Mouse (Mus musculus): ENCODE measurements at regions not wholly inside any gene's neighbourhood (a gene's known extent, or its start where the extent isn't known, plus 50 kb on each side); places are given as distances from the start of the nearest gene placed in this dataset.
A peak's percentile ranks its signal among the peaks of the same experiment; 100 is the strongest.

DNA sequence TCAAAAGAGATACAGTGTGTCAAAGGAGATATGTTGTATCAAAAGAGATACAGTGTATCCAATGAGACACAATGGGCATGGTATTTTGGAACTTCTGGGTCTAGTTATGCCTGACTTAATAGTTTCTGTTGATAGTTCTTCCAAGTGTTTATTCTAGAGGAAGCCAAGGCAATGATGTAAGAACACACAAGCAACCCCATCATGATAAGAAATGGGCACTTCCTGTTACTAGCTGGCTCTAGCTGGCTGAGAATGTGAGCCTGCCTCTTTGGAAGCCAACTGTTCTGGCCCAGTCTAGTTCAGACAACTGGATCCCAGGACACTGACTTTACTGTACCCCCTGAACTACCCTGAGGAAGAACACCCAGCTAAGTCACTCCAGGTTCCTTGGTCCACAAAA is 102.7 kb upstream of the Rxfp2 start:
- DNase-seq (ENCODE audit: low spot score) (no peak), ATAC-seq (no peak)
- H3K36me3 ChIP-seq (ENCODE audit: control insufficient read depth, insufficient read depth, low read length), result no peaks in the 10 kb centered on the region
- H3K4me3 ChIP-seq (ENCODE audit: low read depth, low read length), result no peak overlapping the region
- no peak overlapping the region for H3K27ac ChIP-seq (ENCODE audit: low read depth, low read length)
- H3K9me3 ChIP-seq (replicated peaks; ENCODE audit: control insufficient read depth, low read length), result no peaks in the 10 kb centered on the region
- H3K4me1 ChIP-seq (ENCODE audit: control insufficient read depth, insufficient read depth, low read length), result no peaks in the 10 kb centered on the region
- H3K9ac ChIP-seq (ENCODE audit: low read length), result no peak overlapping the region
- no peak overlapping the region for H3K4me2 ChIP-seq (ENCODE audit: low read length)
- no peaks in the 10 kb centered on the region for H3K27me3 ChIP-seq (replicated peaks; ENCODE audit: control insufficient read depth, insufficient read depth, low read length)

DNA sequence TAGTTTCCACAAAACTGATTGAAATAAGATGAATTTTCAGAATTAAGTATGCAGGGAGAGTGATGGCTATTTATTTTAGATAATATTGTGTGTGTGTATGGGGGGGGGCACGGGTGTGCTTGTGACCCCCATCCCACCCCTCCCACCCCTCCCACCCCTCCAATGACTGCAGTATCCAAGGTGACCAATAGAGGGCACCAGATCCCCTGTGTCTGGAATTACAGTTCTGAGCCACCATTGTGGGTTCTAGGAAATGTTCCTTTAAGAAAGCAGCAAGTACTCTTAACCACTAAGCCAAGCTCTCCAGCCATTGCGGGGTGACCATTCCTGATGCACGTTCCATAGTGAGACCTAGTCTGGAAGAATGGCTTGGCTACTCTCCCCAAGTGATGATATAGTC is 101.1 kb upstream of the Rxfp2 start:
- Histone ChIP-seq H3K4me3 (ENCODE audit: low read depth, low read length) (no peak overlapping the region), H3K9me3 (replicated peaks; ENCODE audit: control insufficient read depth, low read length) (no peaks in the 10 kb centered on the region), H3K36me3 (ENCODE audit: control insufficient read depth, insufficient read depth, low read length) (no peaks in the 10 kb centered on the region), H3K9ac (ENCODE audit: low read length) (no peak overlapping the region), H3K4me1 (ENCODE audit: control insufficient read depth, insufficient read depth, low read length) (no peaks in the 10 kb centered on the region), H3K4me2 (ENCODE audit: low read length) (no peak overlapping the region), H3K27me3 (replicated peaks; ENCODE audit: control insufficient read depth, insufficient read depth, low read length) (no peaks in the 10 kb centered on the region), H3K27ac (ENCODE audit: low read depth, low read length) (no peak overlapping the region)
- ATAC-seq (no peak), DNase-seq (ENCODE audit: low spot score) (peak; percentile 23)
- WGBS, result 39% methylated on average over 3 of the region's 3 CpGs

DNA sequence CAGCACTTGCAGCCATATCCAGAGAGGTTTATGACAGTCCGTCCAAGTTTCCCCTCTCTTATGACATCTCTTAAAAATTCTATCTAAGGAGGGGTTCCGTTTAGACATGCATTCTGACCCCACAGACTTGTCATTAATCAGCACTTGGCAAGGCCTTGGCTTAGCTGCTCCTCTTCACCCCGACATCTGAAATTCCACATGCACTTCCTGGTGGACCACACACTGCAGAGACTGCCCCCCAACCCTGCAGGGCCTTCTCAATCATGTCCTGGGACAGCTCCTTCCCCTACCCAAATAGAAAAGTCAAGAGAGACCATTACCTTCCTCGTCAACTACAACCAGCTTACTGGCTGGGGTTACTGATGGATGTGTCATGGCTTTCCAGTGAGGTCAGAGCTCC is 99.4 kb upstream of the Rxfp2 start:
- no peaks in the 10 kb centered on the region for H3K9me3 ChIP-seq (replicated peaks; ENCODE audit: control insufficient read depth, low read length)
- no peak for ATAC-seq
- H3K27ac ChIP-seq (ENCODE audit: low read depth, low read length), result no peak overlapping the region
- H3K9ac ChIP-seq (ENCODE audit: low read length), result no peak overlapping the region
- H3K4me2 ChIP-seq (ENCODE audit: low read length), result no peak overlapping the region
- H3K4me3 ChIP-seq (ENCODE audit: low read depth, low read length), result no peak overlapping the region
- WGBS, result 79% methylated on average over 4 of the region's 4 CpGs
- no peaks in the 10 kb centered on the region for H3K36me3 ChIP-seq (ENCODE audit: control insufficient read depth, insufficient read depth, low read length)
- H3K4me1 ChIP-seq (ENCODE audit: control insufficient read depth, insufficient read depth, low read length), result no peaks in the 10 kb centered on the region
- no peak for DNase-seq (ENCODE audit: low spot score)
- H3K27me3 ChIP-seq (replicated peaks; ENCODE audit: control insufficient read depth, insufficient read depth, low read length), result no peaks in the 10 kb centered on the region

DNA sequence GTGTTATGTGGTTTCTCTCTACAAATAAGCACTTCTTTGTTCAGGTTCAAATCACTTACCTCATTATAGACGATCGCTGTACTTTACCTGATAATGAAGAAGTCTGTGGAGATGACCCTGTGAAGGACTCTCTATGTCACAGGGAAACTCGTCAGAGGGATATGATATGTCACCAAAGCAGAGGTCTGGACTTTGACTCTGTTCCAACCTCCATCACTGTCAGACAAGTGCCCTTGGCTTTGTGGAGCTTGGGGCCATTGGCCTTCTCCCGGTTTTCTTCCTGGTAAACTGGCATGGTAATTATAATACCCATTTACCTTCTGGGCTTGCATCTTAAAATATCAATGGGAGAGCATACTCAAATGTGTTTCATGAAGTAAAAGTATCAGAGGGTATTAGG is 98.1 kb upstream of the Rxfp2 start:
- H3K9me3 ChIP-seq (replicated peaks; ENCODE audit: control insufficient read depth, low read length), result no peaks in the 10 kb centered on the region
- WGBS, result 84% methylated on average over 4 of the region's 4 CpGs
- no peak overlapping the region for H3K4me2 ChIP-seq (ENCODE audit: low read length)
- ATAC-seq (no peak), DNase-seq (ENCODE audit: low spot score) (no peak)
- H3K27me3 ChIP-seq (replicated peaks; ENCODE audit: control insufficient read depth, insufficient read depth, low read length), result no peaks in the 10 kb centered on the region
- H3K4me3 ChIP-seq (ENCODE audit: low read depth, low read length), result no peak overlapping the region
- H3K4me1 ChIP-seq (ENCODE audit: control insufficient read depth, insufficient read depth, low read length), result no peaks in the 10 kb centered on the region
- no peak overlapping the region for H3K27ac ChIP-seq (ENCODE audit: low read depth, low read length)
- H3K36me3 ChIP-seq (ENCODE audit: control insufficient read depth, insufficient read depth, low read length), result no peaks in the 10 kb centered on the region
- H3K9ac ChIP-seq (ENCODE audit: low read length), result no peak overlapping the region

DNA sequence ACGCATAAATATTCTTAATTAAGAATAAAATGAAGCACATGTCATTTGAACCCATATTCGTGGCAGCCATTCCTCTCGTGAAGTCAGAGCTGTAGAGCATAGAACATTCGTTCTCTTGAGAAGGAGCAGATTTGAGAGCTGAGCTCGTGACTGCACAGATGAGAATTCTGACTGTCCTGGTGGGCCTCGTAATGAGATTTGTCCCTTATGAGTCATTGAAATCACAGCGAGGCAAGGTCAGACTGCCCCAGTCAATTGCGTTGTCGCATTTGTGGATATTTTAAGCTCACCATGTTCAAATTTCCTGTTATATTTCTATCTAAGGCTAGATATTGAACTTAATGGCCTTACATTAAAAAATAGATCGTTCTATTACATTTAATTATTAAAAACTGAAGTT is 94.0 kb upstream of the Rxfp2 start:
- no peak overlapping the region for H3K4me3 ChIP-seq (ENCODE audit: low read depth, low read length)
- DNase-seq (ENCODE audit: low spot score) (no peak), ATAC-seq (no peak)
- H3K9ac ChIP-seq (ENCODE audit: low read length), result no peak overlapping the region
- no peaks in the 10 kb centered on the region for H3K27me3 ChIP-seq (replicated peaks; ENCODE audit: control insufficient read depth, insufficient read depth, low read length)
- no peaks in the 10 kb centered on the region for H3K9me3 ChIP-seq (replicated peaks; ENCODE audit: control insufficient read depth, low read length)
- H3K4me2 ChIP-seq (ENCODE audit: low read length), result no peak overlapping the region
- H3K27ac ChIP-seq (ENCODE audit: low read depth, low read length), result no peak overlapping the region
- H3K36me3 ChIP-seq (ENCODE audit: control insufficient read depth, insufficient read depth, low read length), result no peaks in the 10 kb centered on the region
- no peaks in the 10 kb centered on the region for H3K4me1 ChIP-seq (ENCODE audit: control insufficient read depth, insufficient read depth, low read length)
- WGBS, result 93% methylated on average over 10 of the region's 10 CpGs

DNA sequence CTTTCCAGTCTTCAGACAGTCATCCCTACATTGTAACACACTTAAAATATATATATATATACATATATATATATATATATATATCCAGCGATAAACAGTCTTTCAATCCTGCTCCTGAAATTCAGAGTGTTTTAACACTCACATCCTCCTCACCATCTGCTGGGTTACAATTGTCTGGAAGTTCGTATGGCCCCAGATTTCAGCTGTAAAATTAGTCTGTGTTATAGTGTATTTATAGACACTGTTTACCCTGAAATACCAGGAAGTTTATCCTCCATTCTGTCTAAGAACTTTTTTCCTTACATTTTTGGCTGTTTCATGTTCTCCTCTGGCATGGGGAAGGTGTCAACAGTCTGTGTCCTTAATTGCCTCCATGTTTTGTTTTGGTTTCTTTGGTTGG is 91.7 kb upstream of the Rxfp2 start:
- H3K9ac ChIP-seq (ENCODE audit: low read length), result no peak overlapping the region
- H3K4me3 ChIP-seq (ENCODE audit: low read depth, low read length), result no peak overlapping the region
- no peak overlapping the region for H3K4me2 ChIP-seq (ENCODE audit: low read length)
- no peaks in the 10 kb centered on the region for H3K9me3 ChIP-seq (replicated peaks; ENCODE audit: control insufficient read depth, low read length)
- WGBS, result 83% methylated on average over 2 of the region's 2 CpGs
- DNase-seq (ENCODE audit: low spot score) (no peak), ATAC-seq (no peak)
- no peak overlapping the region for H3K27ac ChIP-seq (ENCODE audit: low read depth, low read length)
- no peaks in the 10 kb centered on the region for H3K27me3 ChIP-seq (replicated peaks; ENCODE audit: control insufficient read depth, insufficient read depth, low read length)
- H3K36me3 ChIP-seq (ENCODE audit: control insufficient read depth, insufficient read depth, low read length), result no peaks in the 10 kb centered on the region
- H3K4me1 ChIP-seq (ENCODE audit: control insufficient read depth, insufficient read depth, low read length), result peaks cover 3% of the 10 kb centered on the region; the same call in 1 of the 2 replicates

DNA sequence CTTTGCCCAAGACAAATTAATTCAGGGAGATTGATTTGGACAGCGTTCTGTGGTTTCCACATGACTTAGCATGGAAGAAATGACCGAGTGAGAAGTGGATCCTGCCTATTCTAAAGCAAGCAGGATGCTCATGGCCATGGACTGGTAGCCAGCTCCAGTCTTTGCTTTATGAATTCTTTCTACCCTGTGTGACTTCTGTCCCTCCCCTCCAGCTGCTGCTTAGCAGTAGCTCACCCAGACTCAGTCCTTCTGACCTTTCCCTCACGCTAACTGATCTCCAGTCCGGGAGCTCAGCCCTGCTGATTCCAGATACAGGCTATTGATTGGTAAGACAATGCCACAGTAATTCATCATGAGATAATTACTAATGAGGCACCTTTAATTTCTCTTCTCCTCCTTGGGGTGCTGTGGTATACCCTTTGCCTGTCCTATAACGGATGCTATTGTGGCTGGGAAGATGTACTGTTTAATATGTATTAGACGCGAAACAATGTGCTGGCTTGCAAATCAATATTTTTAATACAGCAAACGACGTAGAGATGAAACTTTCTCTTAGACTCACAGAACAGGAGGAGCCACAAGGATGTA is 86.8 kb upstream of the Rxfp2 start:
- no peaks in the 10 kb centered on the region for H3K9me3 ChIP-seq (replicated peaks; ENCODE audit: control insufficient read depth, low read length)
- peaks cover 3% of the 10 kb centered on the region; the same call in 1 of the 2 replicates for H3K4me1 ChIP-seq (ENCODE audit: control insufficient read depth, insufficient read depth, low read length)
- WGBS, result 47% methylated on average over 9 of the region's 9 CpGs
- no peak overlapping the region for H3K4me2 ChIP-seq (ENCODE audit: low read length)
- H3K9ac ChIP-seq (ENCODE audit: low read length), result no peak overlapping the region
- no peak overlapping the region for H3K4me3 ChIP-seq (ENCODE audit: low read depth, low read length)
- no peaks in the 10 kb centered on the region for H3K36me3 ChIP-seq (ENCODE audit: control insufficient read depth, insufficient read depth, low read length)
- DNase-seq (ENCODE audit: low spot score) (no peak), ATAC-seq (no peak)
- H3K27me3 ChIP-seq (replicated peaks; ENCODE audit: control insufficient read depth, insufficient read depth, low read length), result no peaks in the 10 kb centered on the region
- H3K27ac ChIP-seq (ENCODE audit: low read depth, low read length), result no peak overlapping the region

DNA sequence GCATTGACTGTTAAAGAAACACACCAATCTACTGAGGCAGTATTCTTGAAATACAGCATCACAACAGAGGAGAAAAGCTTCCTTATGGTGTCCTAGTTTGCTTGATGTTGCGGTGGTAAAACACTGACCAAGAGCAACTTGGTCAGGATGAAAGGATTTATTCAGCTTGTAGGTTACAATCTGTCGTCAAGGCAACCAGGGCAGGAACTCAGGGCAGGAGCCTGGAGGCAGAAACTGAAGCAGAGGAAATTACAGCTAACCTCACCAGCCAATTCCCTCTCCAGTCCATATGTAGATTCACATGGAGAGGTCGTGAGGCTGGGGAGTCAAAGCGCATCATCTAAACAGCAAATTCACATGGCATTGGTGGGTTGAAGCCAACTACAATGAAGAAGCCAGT is 86.3 kb upstream of the Rxfp2 start:
- DNase-seq (ENCODE audit: low spot score), result peak; percentile 44
- Histone ChIP-seq H3K36me3 (ENCODE audit: control insufficient read depth, insufficient read depth, low read length) (no peaks in the 10 kb centered on the region), H3K27me3 (replicated peaks; ENCODE audit: control insufficient read depth, insufficient read depth, low read length) (no peaks in the 10 kb centered on the region), H3K9ac (ENCODE audit: low read length) (no peak overlapping the region), H3K27ac (ENCODE audit: low read depth, low read length) (no peak overlapping the region), H3K4me2 (ENCODE audit: low read length) (no peak overlapping the region), H3K4me3 (ENCODE audit: low read depth, low read length) (no peak overlapping the region), H3K9me3 (replicated peaks; ENCODE audit: control insufficient read depth, low read length) (no peaks in the 10 kb centered on the region), H3K4me1 (ENCODE audit: control insufficient read depth, insufficient read depth, low read length) (peaks cover 3% of the 10 kb centered on the region; the same call in 1 of the 2 replicates)
- WGBS, result 42% methylated on average over 4 of the region's 4 CpGs
- ATAC-seq, result peak; percentile 32; the same call in 1 of the 2 replicates

DNA sequence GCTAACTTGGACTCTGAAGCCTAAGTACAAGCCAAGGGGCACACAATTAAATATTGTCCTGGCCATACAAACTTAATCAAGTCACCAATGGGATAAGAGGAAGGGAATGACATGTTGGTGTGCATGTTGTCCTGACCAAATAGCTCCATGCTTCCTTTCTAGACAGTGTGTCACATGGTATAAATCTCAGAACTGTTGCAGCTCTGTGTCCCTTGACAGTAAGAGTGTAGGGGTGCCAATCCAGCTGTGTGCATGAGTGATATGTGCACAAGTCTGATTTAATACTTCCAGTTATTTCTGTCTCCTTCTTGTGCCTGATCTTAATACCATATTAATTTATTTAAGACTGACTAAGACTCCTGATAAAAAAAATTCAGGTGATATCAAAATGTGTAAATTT is 72.8 kb upstream of the Rxfp2 start:
- Histone ChIP-seq H3K36me3 (ENCODE audit: control insufficient read depth, insufficient read depth, low read length) (no peaks in the 10 kb centered on the region), H3K4me2 (ENCODE audit: low read length) (no peak overlapping the region), H3K4me3 (ENCODE audit: low read depth, low read length) (no peak overlapping the region), H3K27ac (ENCODE audit: low read depth, low read length) (no peak overlapping the region), H3K9ac (ENCODE audit: low read length) (no peak overlapping the region), H3K4me1 (ENCODE audit: control insufficient read depth, insufficient read depth, low read length) (no peaks in the 10 kb centered on the region), H3K9me3 (replicated peaks; ENCODE audit: control insufficient read depth, low read length) (no peaks in the 10 kb centered on the region), H3K27me3 (replicated peaks; ENCODE audit: control insufficient read depth, insufficient read depth, low read length) (no peaks in the 10 kb centered on the region)
- ATAC-seq (no peak), DNase-seq (ENCODE audit: low spot score) (no peak)

Data from forebrain, embryonic 14.5 days (tissue).